Mouse (Mus musculus) heart, adult 2 months (tissue): ENCODE data around the gene Cyp4a12a. TPM values are rescaled to one million over a fixed set of nuclear protein-coding genes. Genes with fewer than 3 reads are reported as not detected.
"Not testable (repeated sequence)": the region's sequence is repeated elsewhere in the genome, so short reads cannot be mapped to it uniquely, and the experiment has no call there.

ENCODE experiments used
- DNase-seq, 2 experiments: peaks; one replicate each; pipeline ENCODE4 v3.0.0; 2021
- H3K27ac ChIP-seq: fragments of 200-600 bp; 2 replicates; pipeline ENCODE4 v1.8.1; 2022
- H3K27me3 ChIP-seq: fragments of 200-500 bp; 2 replicates; pipeline ENCODE4 v1.6.1; 2012; ENCODE audit warnings: mild to moderate bottlenecking, low read length, inconsistent platforms, mixed read lengths; ENCODE audit not compliant: control insufficient read depth, insufficient read depth
- H3K36me3 ChIP-seq: fragments of 200-500 bp; 2 replicates; pipeline ENCODE4 v1.6.1; 2012; ENCODE audit warnings: low read length, inconsistent platforms; ENCODE audit not compliant: control insufficient read depth, insufficient read depth
- H3K4me1 ChIP-seq: fragments of 200-500 bp; 2 replicates; pipeline ENCODE4 v1.6.1; 2011; ENCODE audit warnings: low read length; ENCODE audit not compliant: control insufficient read depth, insufficient read depth
- H3K4me3 ChIP-seq: fragments of 200-600 bp; 2 replicates; pipeline ENCODE4 v1.8.1; 2022
- H3K79me2 ChIP-seq: fragments of 200-500 bp; replicated peaks from 2 replicates; pipeline ENCODE4 v1.6.1; 2012; ENCODE audit warnings: mild to moderate bottlenecking, inconsistent platforms, low read length, moderate library complexity, mixed read lengths; ENCODE audit not compliant: control insufficient read depth, insufficient read depth
- H3K9ac ChIP-seq: fragments of 200-500 bp; 2 replicates; pipeline ENCODE4 v1.6.1; 2012; ENCODE audit warnings: low read depth, mild to moderate bottlenecking, control low read depth, inconsistent platforms, low read length, mixed read lengths
- CTCF ChIP-seq: fragments of 200-600 bp; IDR thresholded peaks from 2 replicates; pipeline ENCODE4 v1.8.1; 2022; ENCODE audit warnings: antibody characterized with exemption, mild to moderate bottlenecking, moderate library complexity
- intact Hi-C: fragments of 180-260 bp; cut with DNase I; formaldehyde crosslinking; loops from one replicate; pipeline ENCODE4 v1.15.1; 2025
- polyA plus RNA-seq: library from polyadenylated mRNA; depleted of rRNA; stranded (reverse); fragments of >200 nt; gene quantifications from 2 replicates; pipeline ENCODE4 v1.2.3, GENCODE M21; 2012; rRNA removed
- total RNA-seq, 2 experiments: library from RNA; stranded (reverse); gene quantifications; 2 replicates each; pipeline ENCODE4 v1.2.3; 2021

Cyp4a12a gene
- total and polyA plus RNA-seq, 3 experiments, result not detected

DNA sequence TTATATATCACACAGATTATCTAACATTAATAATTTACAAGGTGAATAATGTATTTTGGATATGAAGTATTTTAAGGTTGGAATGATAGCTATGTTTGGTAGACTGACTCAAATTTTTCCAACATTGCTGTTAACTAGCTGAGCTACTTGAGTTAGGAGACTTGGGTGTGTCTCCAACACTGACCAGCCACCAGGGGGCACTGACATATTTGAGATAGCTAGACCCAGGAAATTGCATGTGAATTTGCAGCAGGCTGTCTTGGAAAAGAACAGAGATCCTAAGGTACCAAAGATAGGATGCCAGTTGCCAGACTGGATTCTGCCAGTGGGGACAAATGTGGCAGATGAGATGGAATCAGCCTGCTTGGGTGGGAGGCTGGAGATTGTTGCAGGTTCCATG, 69.2 kb downstream of the Cyp4a12a start:
- H3K79me2 ChIP-seq, H3K27ac ChIP-seq, H3K4me1 ChIP-seq, intact Hi-C loops, H3K27me3 ChIP-seq, H3K9ac ChIP-seq, DNase-seq, H3K4me3 ChIP-seq, H3K36me3 ChIP-seq: not testable (repeated sequence)
- TF ChIP-seq CTCF, result peak; percentile 48

Other genes starting within 250 kb of the Cyp4a12a start
- gene Tal1, start 242.6 kb upstream of the Cyp4a12a start, total RNA-seq, result 1 to 10 TPM; 3.1 to 3.3 TPM
- 2.9 and 4.9 TPM in 2 replicates for gene Tal1, start 242.6 kb upstream of the Cyp4a12a start, polyA plus RNA-seq
- under 1 TPM; 0.70 to 0.86 TPM for gene Pdzk1ip1, start 210.3 kb upstream of the Cyp4a12a start, total RNA-seq
- 1.9 and 3.9 TPM in 2 replicates for gene Pdzk1ip1, start 210.3 kb upstream of the Cyp4a12a start, polyA plus RNA-seq
- gene Cyp4x1, start 164.8 kb upstream of the Cyp4a12a start, total RNA-seq, result not detected
- 0.03 TPM in 1 of 2 replicates, not detected in the other for gene Cyp4x1, start 164.8 kb upstream of the Cyp4a12a start, polyA plus RNA-seq
- gene Cyp4a29, start 57.0 kb upstream of the Cyp4a12a start, total RNA-seq, result not detected
- not detected in 2 replicates for gene Cyp4a29, start 57.0 kb upstream of the Cyp4a12a start, polyA plus RNA-seq
- gene Cyp4a12b, start 112.6 kb downstream of the Cyp4a12a start, total RNA-seq, result not detected
- 2.1 TPM in 1 of 2 replicates, not detected in the other for gene Cyp4a12b, start 112.6 kb downstream of the Cyp4a12a start, polyA plus RNA-seq
- gene Cyp4a30b, start 153.6 kb downstream of the Cyp4a12a start, total RNA-seq, result not detected
- gene Cyp4a30b, start 153.6 kb downstream of the Cyp4a12a start, polyA plus RNA-seq, result not detected in 2 replicates
- gene Cyp4a14, start 197.1 kb downstream of the Cyp4a12a start, total RNA-seq, result not detected
- gene Cyp4a14, start 197.1 kb downstream of the Cyp4a12a start, polyA plus RNA-seq, result 0.32 TPM in 1 of 2 replicates, not detected in the other
- gene Cyp4a10, start 219.2 kb downstream of the Cyp4a12a start, total RNA-seq, result under 1 TPM in 1 of 2 experiments, not detected in 1; 0.21 TPM
- gene Cyp4a10, start 219.2 kb downstream of the Cyp4a12a start, polyA plus RNA-seq, result 0.41 TPM in 1 of 2 replicates, not detected in the other